Mouse (Mus musculus) gastrocnemius, adult 18-20 months (tissue): ENCODE data around the gene Plin5. TPM values are rescaled to one million over a fixed set of nuclear protein-coding genes. Genes with fewer than 3 reads are reported as not detected.

Experiments
- DNase-seq: peaks from one replicate; pipeline ENCODE4 v3.0.0; 2021; ENCODE audit warnings: low spot score
- long read RNA-seq, 2 experiments: library from polyadenylated mRNA; stranded (forward); transcript quantifications; one replicate each; pipeline ENCODE4 v2.0.0; 2021
- total RNA-seq, 2 experiments: library from RNA; stranded (reverse); gene quantifications; 2 replicates each; pipeline ENCODE4 v1.2.3; 2021

Gene Plin5
- total RNA-seq, result 10 to 100 TPM; 22.5 to 29.0 TPM
- long read RNA-seq, experiment 1, transcript Plin5-201 (9 exons, 1,986 nt), result major isoform, 29 of 37 reads
- long read RNA-seq, experiment 1, partial matches to known transcripts, result 4 of 37 reads
- long read RNA-seq, experiment 1, other reads (novel, unspliced or antisense), result 2 of 37 reads
- long read RNA-seq, experiment 2, transcript Plin5-201 (9 exons, 1,986 nt), result major isoform, 43 of 65 reads
- long read RNA-seq, experiment 2, partial matches to known transcripts, result 14 of 65 reads
- long read RNA-seq, experiment 2, other reads (novel, unspliced or antisense), result 7 of 65 reads

DNA sequence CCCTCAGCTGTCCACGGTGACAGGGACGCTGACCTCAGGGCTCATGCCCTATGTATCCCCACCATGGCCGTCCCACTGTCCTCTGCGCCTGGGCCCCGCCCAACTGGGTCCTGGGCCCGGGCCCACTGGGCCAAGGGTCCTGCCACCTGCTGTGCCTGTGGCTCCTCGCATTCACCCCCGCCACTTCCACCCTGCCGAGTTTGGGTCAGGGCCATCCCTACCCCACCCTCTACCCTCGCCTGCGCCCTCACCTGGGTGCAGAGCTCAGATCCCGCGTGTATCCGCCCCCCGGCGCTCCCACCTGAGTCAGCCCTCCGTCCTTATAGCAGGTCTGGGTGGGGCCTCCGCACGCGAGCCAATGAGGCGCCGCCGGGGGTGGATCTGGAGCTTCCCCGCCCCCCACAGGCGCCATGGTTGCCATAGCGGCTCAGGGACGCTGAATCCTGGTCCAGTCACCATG is at the start of gene Plin5:
Plin5 (minus strand) TSS at position 346 of the 460 bp plus-strand sequence.
- peak; percentile 77 for DNase-seq

DNA sequence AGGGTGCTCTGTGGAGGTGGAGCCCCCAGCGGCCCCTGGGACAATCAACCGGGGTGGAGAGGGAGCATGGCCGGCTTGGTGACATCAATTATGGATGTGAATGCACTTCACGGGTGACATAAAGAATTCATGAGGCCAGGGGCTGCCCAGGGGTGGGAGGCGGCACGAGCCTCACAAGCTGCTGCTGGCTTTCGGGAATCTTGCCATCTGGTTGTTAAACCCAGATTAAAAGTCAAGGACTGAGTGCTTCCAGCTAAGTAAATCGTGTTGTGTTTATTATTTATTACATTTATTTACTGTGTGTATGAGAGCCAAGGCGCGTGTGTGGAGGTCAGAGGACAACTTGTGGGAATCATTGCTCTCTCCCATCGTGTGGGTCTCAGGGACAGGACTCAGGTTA is 48.3 kb upstream of the Plin5 start:
- DNase-seq, result no peak

DNA sequence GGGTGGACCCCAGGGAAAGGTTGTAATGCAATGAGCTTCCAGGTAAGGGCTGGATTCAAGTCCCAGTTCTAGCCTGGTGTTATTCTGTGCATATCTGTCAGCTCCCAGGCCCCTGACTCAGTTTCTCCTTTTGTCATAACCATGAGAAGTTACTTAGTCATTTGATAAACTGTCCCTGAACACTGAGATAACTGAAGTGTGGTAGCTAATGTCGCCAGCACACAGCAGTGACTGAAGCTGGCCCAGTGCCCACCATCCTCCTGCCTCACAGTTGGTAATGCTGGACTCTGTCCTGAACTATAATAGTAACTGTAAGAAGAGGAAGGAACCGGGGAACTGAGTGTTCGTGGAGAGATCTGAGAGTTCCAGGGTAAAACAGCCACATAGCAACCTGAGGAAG is 47.1 kb upstream of the Plin5 start:
- DNase-seq, result no peak

DNA sequence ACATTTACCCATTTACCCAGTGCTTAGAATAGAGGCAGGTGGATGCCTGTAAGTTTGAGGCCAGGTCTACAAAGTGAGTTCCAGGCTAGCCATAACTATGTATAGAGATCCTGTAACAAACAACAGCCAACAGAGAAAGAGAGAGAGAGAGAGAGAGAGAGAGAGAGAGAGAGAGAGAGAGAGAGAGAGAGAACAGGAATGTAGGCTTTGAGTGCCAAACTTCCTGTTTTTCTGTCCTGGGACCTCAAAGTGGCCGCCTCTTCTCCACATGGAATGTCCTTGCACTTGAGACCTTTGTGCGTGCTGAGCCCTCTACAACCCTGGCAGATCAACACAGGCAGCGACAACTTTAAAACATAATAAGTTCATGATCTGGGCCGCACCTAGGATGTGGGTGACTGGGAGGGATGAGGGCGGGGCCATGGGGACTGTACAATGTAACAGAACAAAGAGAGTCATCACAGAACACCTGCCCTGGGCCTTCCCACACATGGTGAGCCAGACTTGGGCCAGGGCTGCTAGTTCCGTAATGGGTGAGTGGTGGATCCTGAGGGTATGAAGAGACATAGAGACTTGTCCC is 46.2 kb upstream of the Plin5 start:
- DNase-seq, result no peak

DNA sequence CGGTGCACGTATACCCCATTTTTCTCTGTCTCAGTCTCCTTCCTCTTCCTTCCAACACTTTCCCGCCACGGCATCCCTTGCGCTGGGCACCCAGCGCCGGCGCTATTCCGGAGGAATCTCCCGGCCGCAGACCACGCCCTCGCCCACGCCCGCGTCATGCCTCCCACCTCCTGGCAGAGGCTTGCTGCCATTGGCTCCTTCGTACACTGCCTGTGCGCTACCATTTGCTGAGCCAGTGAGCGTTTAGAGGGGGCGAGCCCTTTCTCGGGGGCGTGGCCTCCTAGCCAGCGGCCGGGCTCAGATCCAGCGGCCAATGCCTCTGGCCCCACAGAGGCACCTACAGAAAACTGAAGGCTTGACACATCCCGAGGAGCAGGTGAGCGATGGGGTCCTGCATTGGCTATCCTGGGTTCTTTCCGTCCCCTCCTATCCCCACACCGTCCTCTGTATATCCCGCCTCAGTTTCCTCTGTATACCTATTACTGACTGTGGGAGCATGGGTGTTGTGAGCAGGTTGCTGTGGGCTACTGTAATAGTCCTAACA is 44.9 kb upstream of the Plin5 start, which contains the start of gene Tnfaip8l1:
Tnfaip8l1 (plus strand) TSS at position 247 of the 544 bp plus-strand sequence.
- DNase-seq, result peak; percentile 94

DNA sequence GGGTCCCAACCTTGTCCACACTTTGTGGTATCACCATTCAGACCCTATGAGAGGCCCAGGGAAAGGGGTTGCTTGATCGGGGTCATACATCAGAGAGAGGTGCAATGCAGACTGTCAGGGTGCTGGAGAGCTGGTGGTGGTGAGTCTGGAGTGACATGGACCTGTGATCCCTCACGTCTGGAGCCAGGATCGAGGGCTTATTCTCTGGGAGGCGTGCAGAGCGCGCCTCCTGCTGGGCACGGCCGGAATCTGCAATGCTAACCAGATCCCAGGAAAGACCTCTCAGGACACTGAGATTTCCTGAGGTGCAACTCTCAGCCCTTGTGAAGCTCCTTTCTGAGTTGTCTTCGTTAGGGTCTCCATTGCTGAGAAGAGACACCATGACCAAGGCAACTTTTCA is 42.3 kb upstream of the Plin5 start:
- peak; percentile 57 for DNase-seq

DNA sequence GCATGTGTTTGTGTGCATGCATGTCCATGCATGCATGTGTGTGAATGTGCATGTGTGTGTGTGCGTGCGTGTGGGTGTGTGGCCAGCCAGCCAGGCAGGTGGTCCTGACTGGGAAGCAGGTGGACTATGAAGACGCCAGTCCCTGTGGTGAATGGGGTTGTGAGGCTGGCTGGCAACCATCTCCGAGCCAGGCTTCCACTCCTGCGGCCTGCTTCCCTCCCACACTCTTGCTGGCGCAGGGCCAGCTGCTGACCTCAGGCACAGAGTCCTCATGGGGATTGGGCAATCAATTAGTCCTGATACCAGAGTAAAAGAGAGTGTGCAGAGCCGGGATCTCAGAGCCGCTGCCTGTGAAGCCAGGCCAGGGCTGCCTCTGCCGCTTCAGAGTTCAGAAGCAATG is 36.2 kb upstream of the Plin5 start:
- peak; percentile 52 for DNase-seq

DNA sequence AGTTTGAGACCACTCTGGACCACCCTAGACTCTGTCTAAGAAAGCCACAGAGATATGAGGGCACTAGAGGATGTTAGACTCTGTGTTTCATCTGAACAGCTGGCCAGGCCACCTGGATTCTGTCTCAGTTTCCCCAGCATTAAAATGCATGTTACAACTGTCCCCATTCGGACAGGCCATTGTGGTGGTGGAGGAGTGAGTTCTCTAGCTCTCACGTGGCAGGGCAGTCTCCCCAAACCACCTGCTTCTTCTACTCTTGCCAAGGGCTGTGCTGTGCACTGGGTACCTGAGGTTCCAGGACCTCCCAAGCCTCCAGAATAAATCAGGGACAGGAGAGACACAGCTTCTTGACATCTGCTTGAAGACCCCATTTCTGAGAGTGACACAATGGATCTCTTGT is 32.5 kb upstream of the Plin5 start:
- DNase-seq, result no peak

DNA sequence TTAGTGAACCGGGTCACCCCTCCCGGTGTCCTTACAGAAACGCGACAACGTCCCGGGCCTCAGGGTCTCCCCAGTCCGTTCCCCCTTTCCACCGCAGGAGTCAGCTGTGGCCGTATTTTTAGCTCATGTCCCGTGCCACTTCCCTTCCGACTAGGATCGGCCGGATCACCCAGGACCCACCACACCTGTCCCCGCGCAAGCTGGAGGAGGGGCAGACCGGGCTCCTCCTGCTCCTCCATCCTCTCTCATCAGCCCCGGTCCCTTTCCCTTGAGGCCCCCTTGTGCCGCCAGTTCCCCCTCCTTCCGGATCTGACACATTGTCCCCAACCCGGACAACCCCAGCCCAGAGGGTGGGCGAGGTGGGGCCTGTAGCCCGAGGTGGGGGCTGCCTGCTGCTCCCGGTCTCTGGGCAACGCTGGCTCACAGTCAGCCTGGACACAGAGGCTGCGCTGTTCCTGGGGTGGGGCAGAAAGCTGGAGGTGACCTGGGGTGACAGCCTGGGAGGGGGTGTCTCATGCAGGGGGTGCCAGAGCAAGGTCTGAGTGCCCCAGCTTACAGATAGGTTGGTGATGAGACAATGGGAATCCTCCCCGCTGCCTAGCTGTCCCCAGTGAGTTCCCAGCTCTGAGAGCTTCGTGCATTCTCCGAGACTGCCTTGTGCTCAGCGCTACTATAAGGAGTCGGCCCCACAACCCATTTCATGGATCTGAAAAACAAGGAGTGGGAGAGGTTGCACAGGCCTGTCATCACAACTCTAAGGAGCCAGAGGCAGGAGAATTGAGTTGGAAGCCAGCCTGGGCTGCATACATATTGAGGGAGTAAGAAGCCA is 31.6 kb upstream of the Plin5 start:
- DNase-seq, result no peak

DNA sequence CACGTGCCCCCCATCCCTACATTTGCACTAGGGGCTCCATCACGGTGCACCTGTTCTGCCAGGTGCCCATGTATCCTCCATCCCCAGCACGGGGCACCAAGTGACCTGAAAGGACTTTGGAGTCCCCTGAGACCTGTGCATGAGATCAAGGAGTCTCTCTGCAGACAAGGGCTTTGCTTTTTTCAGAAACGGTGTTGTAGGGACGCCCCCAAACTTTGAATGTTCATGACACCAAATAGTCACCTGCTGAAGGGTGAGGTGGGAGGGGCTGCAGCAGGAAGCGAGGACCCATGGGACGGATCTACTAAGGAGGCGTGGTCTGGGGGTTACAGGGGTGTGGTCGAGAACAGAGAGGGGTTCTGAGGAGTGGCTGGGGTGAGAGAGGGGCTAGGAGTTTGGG is 30.9 kb upstream of the Plin5 start:
- DNase-seq, result no peak

DNA sequence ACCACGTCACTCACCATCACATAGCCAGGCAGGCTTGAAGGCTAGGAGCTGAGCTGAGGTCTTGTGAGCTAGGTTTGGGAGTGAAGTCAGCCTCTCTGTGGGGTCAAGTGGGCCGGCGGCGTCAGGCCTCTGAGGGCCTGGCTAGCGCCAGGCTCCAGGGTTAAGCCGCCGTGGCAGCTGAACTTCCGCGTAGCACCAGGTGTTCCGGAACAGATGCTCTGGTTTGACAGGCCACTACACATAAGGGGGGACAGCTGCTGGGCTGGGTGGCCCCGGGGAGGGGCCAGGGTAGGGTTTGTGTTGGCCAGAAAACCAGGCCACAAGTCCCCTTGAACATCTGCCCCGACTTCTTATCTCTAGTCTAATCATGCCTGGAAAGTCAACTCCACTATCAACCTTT is 30.0 kb upstream of the Plin5 start:
- DNase-seq, result no peak

DNA sequence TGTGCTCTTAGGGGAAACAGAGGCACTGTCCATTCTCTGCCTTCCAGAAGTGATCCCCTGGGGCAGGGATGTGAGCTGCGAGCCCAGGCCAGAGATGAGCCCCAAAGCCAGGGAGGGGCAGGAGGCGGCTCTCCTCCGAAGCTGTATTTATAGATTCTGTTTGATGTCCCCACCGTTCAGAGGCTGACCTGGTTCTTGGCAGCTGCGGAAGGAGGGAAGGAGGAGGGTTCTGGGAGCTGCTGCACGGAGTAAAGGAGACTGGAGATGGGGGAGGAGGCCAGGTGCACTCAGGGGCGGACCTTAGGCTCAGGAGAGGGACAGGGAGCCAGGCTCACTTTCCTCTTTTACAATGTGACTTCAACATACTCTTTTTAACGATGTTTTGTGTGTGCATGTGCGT is 28.7 kb upstream of the Plin5 start:
- DNase-seq, result no peak

DNA sequence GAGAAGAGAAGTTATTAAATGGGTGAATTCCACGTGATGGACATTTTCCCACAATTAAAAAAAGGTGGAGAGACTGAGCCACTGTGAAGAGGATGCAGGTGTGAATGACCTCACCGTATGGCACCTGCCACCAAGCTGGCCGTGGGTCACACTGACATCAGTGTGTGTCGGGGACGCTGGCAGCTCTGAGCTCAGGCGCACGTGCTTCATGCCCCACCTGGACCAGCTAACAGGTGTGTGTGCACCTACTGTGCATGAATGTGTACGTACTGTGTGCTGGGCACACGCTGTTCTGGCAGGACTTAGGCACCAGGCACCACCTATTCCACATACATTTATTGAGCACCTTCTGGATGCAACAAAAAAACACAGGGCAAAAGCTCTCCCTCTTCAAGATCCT is 27.1 kb upstream of the Plin5 start:
- DNase-seq, result no peak

DNA sequence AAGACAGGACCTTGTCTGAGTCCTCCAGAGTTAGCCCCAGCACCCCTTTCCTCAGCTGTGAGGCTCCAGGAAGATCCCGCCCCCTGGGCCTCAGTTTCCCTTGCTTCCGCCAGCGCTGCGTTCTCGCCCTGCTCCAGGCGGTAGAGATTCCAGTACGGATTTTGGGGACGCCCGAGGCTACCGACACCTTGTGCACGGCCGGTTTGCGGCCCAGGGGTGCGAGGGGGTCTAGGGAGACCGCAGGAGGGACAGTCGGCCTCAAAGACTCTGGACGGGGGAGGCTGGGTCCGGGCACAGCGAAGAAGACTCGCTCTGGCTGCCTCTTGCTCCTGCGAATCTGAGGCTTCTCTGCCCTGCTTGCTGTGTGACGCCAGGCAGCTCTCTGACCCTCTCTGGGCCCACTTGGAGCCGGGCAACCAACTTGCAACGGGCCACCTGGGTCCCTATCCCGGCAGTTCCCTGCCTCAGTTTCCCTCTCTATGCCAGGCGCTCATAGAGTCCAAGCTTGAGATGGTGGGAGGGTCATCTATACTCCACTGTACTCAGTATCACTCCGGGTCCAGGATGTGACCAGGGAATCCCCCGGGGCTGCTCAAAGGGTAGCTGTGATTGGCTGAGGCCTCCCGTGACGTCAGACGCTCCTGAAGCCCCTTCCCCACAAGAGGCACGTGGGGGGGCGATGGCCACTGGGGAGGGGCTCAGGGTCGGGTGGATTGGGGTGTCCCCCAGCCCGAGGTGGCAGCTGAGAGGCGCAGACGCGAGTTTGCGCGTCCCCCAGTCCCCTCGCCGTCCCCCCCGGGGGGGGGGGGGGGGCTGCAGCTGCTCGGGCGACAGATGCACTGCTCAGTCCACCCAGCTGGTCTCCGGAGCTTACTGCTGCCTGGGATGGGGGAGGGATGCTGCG is 24.6 kb upstream of the Plin5 start:
- no peak for DNase-seq

DNA sequence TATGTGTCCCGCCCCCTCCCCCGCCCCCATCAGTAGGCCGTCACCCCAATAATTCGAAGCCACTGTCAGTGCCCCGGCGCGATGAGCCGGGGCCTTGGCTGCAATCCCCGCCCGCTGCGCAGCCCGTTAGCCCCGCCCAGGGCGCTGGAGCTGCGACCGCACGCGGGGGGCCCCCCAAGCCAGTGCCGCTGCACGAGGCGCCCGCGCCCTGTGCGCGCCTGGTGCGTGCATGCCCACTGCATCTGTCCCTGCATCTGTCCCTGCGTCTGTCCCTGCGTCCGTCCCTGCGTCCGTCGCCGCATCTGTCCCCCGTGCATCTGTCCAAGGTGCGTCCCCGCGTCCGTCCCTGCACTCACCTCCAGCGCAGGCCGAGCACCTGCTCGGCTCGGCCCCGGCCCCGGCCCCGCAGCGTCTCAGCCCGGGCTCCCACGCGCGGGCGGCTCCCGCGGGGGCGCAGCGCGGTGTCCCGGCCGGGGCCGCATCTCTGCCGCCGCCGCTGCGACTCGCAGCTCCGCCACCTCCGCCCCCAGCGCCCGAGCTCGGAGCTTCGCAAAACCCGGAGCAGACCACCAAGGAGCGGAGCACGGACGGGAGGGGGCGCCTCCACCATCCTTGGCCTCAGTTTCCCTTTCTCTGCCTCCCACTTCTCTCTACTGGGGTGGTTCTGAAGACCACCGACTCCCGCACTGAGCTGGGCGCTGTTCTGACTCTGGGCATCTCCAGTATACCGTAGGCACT is 22.6 kb upstream of the Plin5 start, which contains the start of gene Sema6b:
Sema6b (minus strand) TSS at position 486 of the 738 bp plus-strand sequence.
- DNase-seq, result no peak

DNA sequence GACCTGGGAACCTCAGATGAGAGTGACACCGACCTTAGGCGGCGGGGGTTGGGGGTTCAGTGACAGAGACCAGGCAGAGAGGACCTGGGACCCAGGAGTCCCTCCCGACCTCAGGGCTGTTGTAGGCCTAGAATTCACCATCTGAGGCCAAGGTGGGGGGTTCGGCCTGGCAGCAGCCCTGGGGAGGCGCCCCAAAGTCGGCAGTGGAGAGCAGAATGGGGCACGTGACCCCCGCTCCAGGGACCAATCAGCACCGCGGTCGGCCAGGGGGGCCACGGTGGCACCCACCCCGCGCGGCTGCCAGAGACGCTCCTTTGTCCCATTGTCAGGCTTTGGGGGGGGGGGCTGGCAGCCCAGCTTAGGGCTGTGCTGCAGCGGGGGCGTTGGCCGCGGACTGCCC is 22.0 kb upstream of the Plin5 start:
- no peak for DNase-seq

DNA sequence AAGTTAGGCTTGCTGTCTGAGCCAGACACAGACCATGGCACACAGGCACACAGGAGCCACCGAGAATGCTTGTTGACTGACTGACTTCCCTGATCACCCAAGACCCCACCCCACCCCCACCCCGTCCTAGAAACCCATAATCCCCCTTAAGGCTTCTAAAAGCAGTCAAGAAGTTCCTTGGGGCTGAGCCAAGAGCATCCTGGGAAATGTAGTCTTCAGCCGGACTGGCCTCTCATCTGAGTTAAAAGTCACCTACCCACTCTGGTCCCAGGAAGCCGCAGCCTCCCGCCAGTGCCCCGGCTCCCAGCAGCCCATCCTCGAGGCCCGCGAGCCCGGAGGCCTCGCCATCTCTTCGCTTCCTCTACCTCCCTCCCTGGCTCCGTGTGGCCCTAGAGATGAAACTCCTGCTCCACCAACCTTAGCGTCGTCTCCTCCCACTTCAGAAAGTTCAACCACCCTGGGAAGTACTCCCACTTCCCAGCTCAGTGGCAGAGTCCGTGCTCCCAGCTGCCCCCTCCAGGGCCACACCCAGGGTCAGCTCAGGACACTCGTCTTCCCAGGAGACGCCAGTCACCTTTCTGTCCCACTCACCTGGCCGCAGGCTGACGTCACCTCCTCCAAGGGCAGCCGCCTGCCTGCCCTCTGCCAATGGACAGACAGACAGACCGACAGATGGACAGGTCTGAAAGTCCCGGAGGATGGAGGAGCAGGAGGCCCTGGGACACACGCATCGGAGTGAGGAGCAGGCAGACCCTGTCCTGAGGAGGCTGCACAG is 20.6 kb upstream of the Plin5 start:
- DNase-seq, result no peak

DNA sequence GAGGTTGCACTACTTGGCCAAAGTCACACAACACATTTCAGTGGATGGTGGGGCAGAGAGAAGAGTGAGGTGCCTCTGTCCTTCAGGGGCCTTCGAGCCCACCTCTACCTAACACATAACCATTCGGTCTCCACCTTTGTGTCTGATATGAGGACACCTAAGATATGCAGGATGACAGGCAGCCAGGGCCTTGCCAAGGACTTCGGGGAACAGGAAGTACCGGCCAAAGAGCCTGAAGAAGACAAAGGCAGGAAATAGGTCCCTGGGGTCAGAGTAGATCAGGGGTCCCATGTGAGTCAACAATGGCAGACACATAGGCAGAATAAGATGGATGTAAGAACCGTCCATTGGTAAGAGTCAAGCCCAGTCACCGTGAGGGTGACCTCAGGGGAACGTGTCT is 19.2 kb upstream of the Plin5 start:
- DNase-seq, result no peak

DNA sequence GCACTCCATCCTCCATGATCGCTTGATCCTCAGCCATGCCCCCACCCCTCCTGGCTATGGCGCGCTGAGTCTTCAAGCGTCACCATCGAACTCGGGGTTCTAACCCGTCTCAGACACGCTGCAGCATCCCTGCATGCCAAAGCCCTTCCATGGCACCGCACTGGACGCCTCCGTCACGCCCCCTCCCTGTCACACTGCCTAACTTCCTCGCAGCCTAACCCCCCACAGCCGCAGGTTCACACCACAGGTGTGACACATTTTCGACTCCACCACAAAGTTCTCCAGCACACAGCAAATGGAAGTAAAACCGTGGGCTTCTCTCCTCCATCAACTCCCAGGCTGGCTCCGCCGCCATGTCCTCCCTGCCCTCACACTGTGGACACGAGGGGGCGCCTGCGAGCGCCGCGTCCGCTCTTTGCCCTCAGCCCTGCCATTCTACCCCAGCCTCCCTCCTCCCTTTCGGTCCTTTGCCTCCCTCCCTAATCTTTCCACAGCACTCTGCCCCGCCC is 17.1 kb upstream of the Plin5 start:
- DNase-seq, result peak; percentile 74
